Mouse (Mus musculus): ENCODE data around the gene Rnd3. TPM values are rescaled to one million over a fixed set of nuclear protein-coding genes. Genes with fewer than 3 reads are reported as not detected.
A peak's percentile ranks its signal among the peaks of the same experiment; 100 is the strongest.

The Rnd3 gene
- polyA plus RNA-seq, 1 experiment from 2014 or later: 261 TPM

DNA sequence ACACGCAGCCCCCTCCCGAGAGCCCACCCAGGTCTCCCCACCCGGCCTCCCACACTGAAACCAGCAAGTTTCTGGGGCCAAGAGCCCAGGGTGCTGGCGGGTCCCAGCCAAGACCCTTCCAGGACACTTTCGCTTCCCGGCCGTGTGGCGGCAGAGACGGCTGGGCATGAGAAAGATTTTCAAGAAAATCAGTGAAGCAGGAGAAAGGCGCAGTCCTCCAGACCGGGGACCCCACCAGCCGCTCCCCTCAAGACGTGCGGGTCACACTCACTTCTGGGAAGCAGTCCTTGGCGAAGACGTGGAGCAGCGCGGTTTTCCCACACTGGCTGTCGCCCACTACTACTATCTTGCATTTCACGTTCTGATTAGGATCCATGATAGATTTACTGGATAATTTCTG, 457 bp downstream of the Rnd3 start:
- no peak for ATAC-seq (ENCODE audit: insufficient read depth, low FRiP score, low TSS enrichment)
- Histone ChIP-seq H3K4me1 (ENCODE audit: control insufficient read depth, insufficient read depth, low read length) (peaks cover 17% of the 10 kb centered on the region), H3K9me3 (ENCODE audit: control insufficient read depth, low read length) (no peaks in the 10 kb centered on the region), H3K27me3 (ENCODE audit: control insufficient read depth, insufficient read depth, low read length) (no peaks in the 10 kb centered on the region), H3K9ac (ENCODE audit: low read length) (peak overlapping the region; percentile 98), H3K36me3 (ENCODE audit: control insufficient read depth, insufficient read depth, low read length) (no peaks in the 10 kb centered on the region), H3K4me3 (ENCODE audit: low read depth, low read length) (peak overlapping the region; percentile 97), H3K4me2 (ENCODE audit: low read depth) (peak overlapping the region; percentile 71), H3K27ac (ENCODE audit: low read depth, low read length) (peak overlapping the region; percentile 94)
- WGBS: under 1% methylated on average over 20 of the region's 20 CpGs
- DNase-seq (ENCODE audit: low spot score): peak; percentile 54

DNA sequence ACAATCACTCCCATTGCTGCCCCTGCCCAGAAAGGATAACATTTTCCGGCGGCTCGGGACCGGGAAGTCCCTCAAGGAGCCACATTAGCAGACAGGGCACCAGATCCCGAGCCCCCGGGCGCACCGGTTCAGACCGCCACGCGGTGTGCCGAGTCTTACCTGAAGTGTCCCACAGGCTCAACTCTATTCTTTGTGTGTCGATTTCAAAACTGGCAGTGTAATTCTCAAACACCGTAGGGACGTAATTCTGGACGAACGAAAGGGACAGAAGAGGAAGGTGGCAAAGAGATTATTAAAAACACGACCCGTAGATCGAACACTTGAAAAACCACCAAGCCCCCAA, 875 bp downstream of the Rnd3 start:
- Histone ChIP-seq H3K27me3 (ENCODE audit: control insufficient read depth, insufficient read depth, low read length) (no peaks in the 10 kb centered on the region), H3K9ac (ENCODE audit: low read length) (peak overlapping the region; percentile 98), H3K4me1 (ENCODE audit: control insufficient read depth, insufficient read depth, low read length) (peaks cover 20% of the 10 kb centered on the region), H3K4me3 (ENCODE audit: low read depth, low read length) (peak overlapping the region; percentile 97), H3K9me3 (ENCODE audit: control insufficient read depth, low read length) (no peaks in the 10 kb centered on the region), H3K4me2 (ENCODE audit: low read depth) (peak overlapping the region; percentile 71), H3K27ac (ENCODE audit: low read depth, low read length) (peak overlapping the region; percentile 94), H3K36me3 (ENCODE audit: control insufficient read depth, insufficient read depth, low read length) (no peaks in the 10 kb centered on the region)
- ATAC-seq (ENCODE audit: insufficient read depth, low FRiP score, low TSS enrichment) (peak; percentile 6; the same call in 1 of the 2 replicates), DNase-seq (ENCODE audit: low spot score) (no peak)
- 0% methylated on average over 20 of the region's 20 CpGs for WGBS

DNA sequence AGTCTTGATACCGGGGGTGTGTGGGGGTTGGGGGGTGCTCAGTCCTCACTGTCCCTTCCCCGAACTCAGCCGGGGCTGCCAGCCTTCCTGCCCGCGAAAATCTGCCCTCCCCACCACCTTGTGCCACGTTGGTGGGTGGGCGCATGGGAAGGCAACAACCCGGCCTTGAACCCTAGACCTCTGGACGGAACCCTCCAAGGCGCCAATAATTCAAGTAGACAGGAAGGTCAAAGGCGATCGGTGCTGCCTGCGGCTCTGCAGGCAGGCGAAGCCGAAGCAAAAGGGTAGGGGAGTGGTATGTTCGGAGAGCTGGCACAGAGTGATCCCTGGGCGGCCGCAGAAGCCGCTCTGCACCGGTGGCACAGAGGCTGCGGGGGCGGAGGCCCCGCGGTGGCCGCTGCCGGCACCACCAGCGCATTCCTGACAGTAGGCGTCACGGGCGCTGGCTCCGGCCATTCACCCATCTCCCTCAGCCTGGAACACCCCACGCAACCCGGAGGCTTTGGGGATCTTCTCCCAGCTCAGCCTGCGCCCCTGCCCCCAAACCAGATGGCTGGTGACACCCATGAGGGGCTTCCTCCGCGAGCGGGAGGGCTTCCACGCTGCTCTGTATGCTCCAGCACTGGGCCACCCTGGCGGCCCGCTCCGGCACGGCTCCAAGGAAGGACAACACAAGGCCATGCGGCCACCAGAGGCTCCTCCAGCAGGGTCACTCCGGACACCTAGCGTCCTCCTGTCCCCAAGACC, 1.4 kb downstream of the Rnd3 start:
- H3K27me3 ChIP-seq (ENCODE audit: control insufficient read depth, insufficient read depth, low read length): no peaks in the 10 kb centered on the region
- H3K27ac ChIP-seq (ENCODE audit: low read depth, low read length): peak overlapping the region; percentile 94
- H3K9me3 ChIP-seq (ENCODE audit: control insufficient read depth, low read length): no peaks in the 10 kb centered on the region
- peak; percentile 52 for ATAC-seq (ENCODE audit: insufficient read depth, low FRiP score, low TSS enrichment)
- peaks cover 26% of the 10 kb centered on the region for H3K4me1 ChIP-seq (ENCODE audit: control insufficient read depth, insufficient read depth, low read length)
- H3K4me3 ChIP-seq (ENCODE audit: low read depth, low read length): peak overlapping the region; percentile 97
- peak overlapping the region; percentile 98 for H3K9ac ChIP-seq (ENCODE audit: low read length)
- WGBS: 0% methylated on average over 33 of the region's 45 CpGs
- H3K4me2 ChIP-seq (ENCODE audit: low read depth): peak overlapping the region; percentile 71
- DNase-seq (ENCODE audit: low spot score): peak; percentile 77
- H3K36me3 ChIP-seq (ENCODE audit: control insufficient read depth, insufficient read depth, low read length): no peaks in the 10 kb centered on the region

DNA sequence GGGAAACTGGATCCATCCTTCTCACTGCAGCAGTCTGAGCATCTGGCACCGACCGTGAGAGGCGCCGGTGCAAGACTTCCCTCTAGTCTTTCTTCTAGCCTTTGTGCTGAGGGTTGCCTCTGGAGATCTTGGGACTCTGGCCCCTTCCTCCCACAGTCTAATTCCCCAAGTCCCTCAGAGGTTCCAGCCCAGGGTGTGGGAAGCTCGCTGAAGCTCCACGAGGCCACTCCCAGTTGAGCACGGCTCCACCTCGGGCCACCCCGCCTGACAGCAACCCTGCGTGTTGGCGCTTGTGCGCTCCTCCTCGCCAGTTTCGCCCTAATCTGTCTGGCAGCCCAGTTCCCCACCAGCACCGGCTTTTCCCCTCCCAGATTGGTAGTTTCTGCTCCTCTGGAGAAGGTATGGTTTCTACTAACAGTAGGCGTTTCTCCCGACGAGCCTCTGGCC, 2.0 kb downstream of the Rnd3 start:
- Histone ChIP-seq H3K4me1 (ENCODE audit: control insufficient read depth, insufficient read depth, low read length) (peaks cover 31% of the 10 kb centered on the region), H3K36me3 (ENCODE audit: control insufficient read depth, insufficient read depth, low read length) (no peaks in the 10 kb centered on the region), H3K4me2 (ENCODE audit: low read depth) (peak overlapping the region; percentile 71), H3K9ac (ENCODE audit: low read length) (peak overlapping the region; percentile 98), H3K27ac (ENCODE audit: low read depth, low read length) (peak overlapping the region; percentile 94), H3K9me3 (ENCODE audit: control insufficient read depth, low read length) (no peaks in the 10 kb centered on the region), H3K4me3 (ENCODE audit: low read depth, low read length) (peak overlapping the region; percentile 97), H3K27me3 (ENCODE audit: control insufficient read depth, insufficient read depth, low read length) (no peaks in the 10 kb centered on the region)
- ATAC-seq (ENCODE audit: insufficient read depth, low FRiP score, low TSS enrichment) (peak; percentile 56), DNase-seq (ENCODE audit: low spot score) (peak; percentile 81)
- WGBS: under 1% methylated on average over 18 of the region's 18 CpGs

DNA sequence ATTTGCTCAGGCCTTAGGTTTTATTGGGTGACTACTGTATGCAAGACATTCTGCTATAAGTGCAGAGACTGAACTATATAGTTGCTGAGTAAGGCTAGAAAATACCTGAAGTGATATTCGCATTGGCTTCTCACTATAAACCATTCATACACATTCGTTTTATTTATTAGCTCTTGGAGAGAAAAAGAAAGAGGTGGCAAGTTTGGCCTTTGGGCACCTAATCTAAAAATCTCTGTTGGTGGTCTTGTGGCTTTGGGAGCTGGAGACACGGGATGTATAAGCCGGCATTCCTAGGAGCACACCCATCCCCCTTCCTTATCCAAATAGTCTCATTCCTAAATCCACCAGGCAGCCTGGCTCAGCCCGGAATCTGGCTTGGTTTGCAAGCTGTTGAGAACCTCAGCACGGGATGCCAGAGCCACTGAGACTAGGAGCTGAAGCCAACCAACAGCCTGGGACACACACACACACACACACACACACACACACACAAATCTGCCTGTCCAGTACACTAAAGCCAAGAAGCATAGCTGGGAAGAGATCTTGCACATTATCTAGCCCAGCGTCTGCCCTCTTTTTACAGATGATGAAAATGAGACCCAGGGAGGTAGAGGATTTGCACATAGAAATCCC, 3.0 kb downstream of the Rnd3 start:
- 9% methylated on average over 7 of the region's 7 CpGs for WGBS
- Histone ChIP-seq H3K27me3 (ENCODE audit: control insufficient read depth, insufficient read depth, low read length) (no peaks in the 10 kb centered on the region), H3K9ac (ENCODE audit: low read length) (peak overlapping the region; percentile 98), H3K36me3 (ENCODE audit: control insufficient read depth, insufficient read depth, low read length) (no peaks in the 10 kb centered on the region), H3K4me1 (ENCODE audit: control insufficient read depth, insufficient read depth, low read length) (peaks cover 38% of the 10 kb centered on the region), H3K4me3 (ENCODE audit: low read depth, low read length) (peak overlapping the region; percentile 97), H3K9me3 (ENCODE audit: control insufficient read depth, low read length) (no peaks in the 10 kb centered on the region), H3K4me2 (ENCODE audit: low read depth) (peak overlapping the region; percentile 71), H3K27ac (ENCODE audit: low read depth, low read length) (peak overlapping the region; percentile 72; the same call in 1 of the 2 replicates)
- no peak for ATAC-seq (ENCODE audit: insufficient read depth, low FRiP score, low TSS enrichment)
- DNase-seq (ENCODE audit: low spot score): peak; percentile 65

DNA sequence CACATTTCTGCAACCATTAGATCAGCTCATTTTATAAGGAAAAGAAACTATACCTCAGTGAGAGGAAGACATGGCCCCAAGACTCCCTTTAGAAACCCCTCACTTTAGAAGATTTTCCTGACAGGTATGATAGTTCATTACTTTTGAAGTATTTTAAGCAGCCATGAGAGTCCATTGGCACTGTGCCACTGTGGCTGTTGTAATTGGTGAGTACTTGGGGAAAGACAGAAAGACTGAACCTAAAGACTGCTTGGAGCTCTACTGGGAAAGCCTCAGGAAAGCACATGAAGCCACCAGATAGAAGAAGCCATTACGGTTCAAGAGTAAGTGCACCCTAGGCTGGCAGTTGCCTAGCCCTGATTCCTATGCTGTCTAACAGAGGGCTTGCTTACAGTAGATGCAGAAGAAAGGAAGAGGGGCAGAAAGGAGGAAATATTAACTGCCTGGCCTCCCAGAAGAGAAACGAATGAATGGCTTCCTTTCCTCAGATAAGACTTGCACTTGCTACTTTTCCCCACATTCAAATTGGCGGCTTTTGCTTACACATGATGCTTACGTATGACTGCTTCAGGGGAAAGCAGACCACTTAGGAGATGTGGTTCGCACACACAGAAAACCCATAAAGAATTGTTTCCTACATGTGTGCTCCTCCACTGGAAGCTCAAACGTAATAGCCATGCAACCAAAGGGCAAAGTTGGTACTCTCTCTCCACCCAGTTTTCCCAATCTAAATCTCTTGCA, 4.4 kb downstream of the Rnd3 start:
- Histone ChIP-seq H3K9me3 (ENCODE audit: control insufficient read depth, low read length) (no peaks in the 10 kb centered on the region), H3K4me2 (ENCODE audit: low read depth) (peak overlapping the region; percentile 71), H3K36me3 (ENCODE audit: control insufficient read depth, insufficient read depth, low read length) (no peaks in the 10 kb centered on the region), H3K27ac (ENCODE audit: low read depth, low read length) (no peak overlapping the region), H3K27me3 (ENCODE audit: control insufficient read depth, insufficient read depth, low read length) (no peaks in the 10 kb centered on the region), H3K4me1 (ENCODE audit: control insufficient read depth, insufficient read depth, low read length) (peaks cover 49% of the 10 kb centered on the region), H3K4me3 (ENCODE audit: low read depth, low read length) (peak overlapping the region; percentile 20), H3K9ac (ENCODE audit: low read length) (peak overlapping the region; percentile 30)
- DNase-seq (ENCODE audit: low spot score) (no peak), ATAC-seq (ENCODE audit: insufficient read depth, low FRiP score, low TSS enrichment) (no peak)
- 67% methylated on average over 6 of the region's 6 CpGs for WGBS

DNA sequence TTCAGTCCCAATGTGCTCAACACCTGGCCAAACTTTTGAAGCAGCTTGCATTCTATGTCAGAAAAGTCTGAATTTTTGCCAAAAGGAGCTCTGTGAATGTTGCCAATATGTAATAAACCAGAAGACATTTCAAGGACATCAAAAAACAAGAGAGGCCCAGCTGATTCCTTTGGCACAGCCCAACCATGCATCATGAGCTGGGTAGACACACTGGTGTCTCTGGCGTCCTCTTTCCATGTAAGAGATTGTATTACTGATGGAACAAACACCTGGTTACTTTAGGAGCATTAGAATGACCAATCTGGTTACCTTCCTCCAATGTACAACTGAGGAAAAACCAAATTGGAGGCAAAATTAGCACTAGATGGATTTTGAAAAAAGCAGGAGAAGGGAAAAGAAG, 6.5 kb downstream of the Rnd3 start:
- H3K4me1 ChIP-seq (ENCODE audit: control insufficient read depth, insufficient read depth, low read length): peaks cover 61% of the 10 kb centered on the region
- H3K27ac ChIP-seq (ENCODE audit: low read depth, low read length): no peak overlapping the region
- ATAC-seq (ENCODE audit: insufficient read depth, low FRiP score, low TSS enrichment) (no peak), DNase-seq (ENCODE audit: low spot score) (no peak)
- 33% methylated on average over 1 of the region's 1 CpGs for WGBS
- H3K36me3 ChIP-seq (ENCODE audit: control insufficient read depth, insufficient read depth, low read length): no peaks in the 10 kb centered on the region
- H3K4me3 ChIP-seq (ENCODE audit: low read depth, low read length): peak overlapping the region; percentile 10
- H3K27me3 ChIP-seq (ENCODE audit: control insufficient read depth, insufficient read depth, low read length): no peaks in the 10 kb centered on the region
- no peak overlapping the region for H3K9ac ChIP-seq (ENCODE audit: low read length)
- H3K4me2 ChIP-seq (ENCODE audit: low read depth): peak overlapping the region; percentile 71
- H3K9me3 ChIP-seq (ENCODE audit: control insufficient read depth, low read length): no peaks in the 10 kb centered on the region

DNA sequence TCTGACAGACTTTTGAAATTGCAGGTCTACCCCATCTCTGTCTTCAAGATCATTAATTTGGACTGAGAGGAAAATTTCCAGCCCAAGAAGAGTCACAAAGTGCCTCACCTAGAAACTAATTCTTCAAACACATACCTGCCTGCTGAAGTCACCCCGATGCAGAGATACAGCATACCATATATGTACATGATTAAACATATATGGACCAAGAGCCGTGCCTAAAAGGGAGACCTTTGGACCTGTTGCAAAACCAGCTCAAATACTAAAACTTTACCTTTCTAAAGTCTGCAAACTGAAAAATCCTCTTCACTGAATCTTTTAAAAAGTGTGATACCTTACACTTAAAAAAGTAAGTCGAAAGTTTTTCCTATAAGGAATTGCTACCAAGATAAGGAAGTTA, 7.6 kb downstream of the Rnd3 start:
- Histone ChIP-seq H3K9me3 (ENCODE audit: control insufficient read depth, low read length) (no peaks in the 10 kb centered on the region), H3K9ac (ENCODE audit: low read length) (peak overlapping the region; percentile 44; the same call in 1 of the 2 replicates), H3K27ac (ENCODE audit: low read depth, low read length) (peak overlapping the region; percentile 71), H3K4me2 (ENCODE audit: low read depth) (peak overlapping the region; percentile 71), H3K4me3 (ENCODE audit: low read depth, low read length) (peak overlapping the region; percentile 22), H3K27me3 (ENCODE audit: control insufficient read depth, insufficient read depth, low read length) (no peaks in the 10 kb centered on the region), H3K4me1 (ENCODE audit: control insufficient read depth, insufficient read depth, low read length) (peaks cover 61% of the 10 kb centered on the region), H3K36me3 (ENCODE audit: control insufficient read depth, insufficient read depth, low read length) (peaks cover under 1% of the 10 kb centered on the region; the same call in 1 of the 2 replicates)
- ATAC-seq (ENCODE audit: insufficient read depth, low FRiP score, low TSS enrichment): no peak
- DNase-seq (ENCODE audit: low spot score): no peak
- WGBS: 64% methylated on average over 3 of the region's 3 CpGs
